Mouse (Mus musculus) heart, adult 8-10 months (tissue): Measurements from ENCODE around the gene Sec14l2. TPM values are rescaled to one million over a fixed set of nuclear protein-coding genes. Genes with fewer than 3 reads are reported as not detected.

Source experiments
- DNase-seq: peaks from one replicate; pipeline ENCODE4 v3.0.0; 2022; ENCODE audit warnings: low spot score
- total RNA-seq, 4 experiments: library from RNA; stranded (reverse); gene quantifications; 2 replicates each; pipeline ENCODE4 v1.2.4; 2022

Sec14l2 gene
- under 1 TPM; 0.41 to 0.82 (median 0.60) TPM for total RNA-seq

DNA sequence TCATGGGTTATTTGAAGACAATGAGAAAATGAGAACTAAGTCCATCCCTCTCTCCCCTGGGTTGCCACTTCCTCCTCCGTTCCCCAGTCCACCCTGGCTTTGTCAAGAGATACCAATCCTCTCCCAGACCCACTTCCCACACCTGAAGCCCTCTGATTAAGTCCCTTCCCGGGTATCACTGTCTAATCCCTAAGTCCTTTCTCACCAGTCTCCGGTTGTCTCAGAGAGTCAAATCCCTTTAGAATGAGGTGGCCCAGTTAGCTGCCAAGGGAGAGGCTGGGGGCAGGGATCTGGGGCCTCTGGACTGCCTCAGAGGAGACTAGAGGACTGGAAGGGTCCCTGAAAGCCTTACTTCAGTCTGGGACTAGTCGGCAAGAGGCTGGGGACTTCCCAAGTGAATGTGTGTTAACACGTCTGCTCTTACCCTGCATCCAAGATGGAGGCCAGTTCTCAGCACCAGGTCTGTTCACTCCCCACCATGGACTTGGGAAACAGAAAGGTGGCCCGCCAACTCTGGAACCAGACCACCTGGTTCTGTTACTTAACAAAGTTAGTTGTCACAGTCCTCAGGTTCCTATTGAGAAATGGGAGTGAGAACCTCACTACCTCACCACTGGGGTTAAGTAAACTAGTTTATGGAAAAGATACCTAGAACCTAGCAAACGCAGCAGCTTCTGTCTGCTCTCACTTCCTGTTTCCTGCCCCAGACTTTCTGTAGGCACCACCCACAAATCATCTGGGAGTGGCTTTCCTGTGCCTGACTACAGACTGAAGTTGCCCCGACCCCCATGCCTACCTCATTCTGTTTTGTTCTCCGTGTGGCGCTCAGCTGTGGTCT lies at the start of gene Sec14l2:
Sec14l2 (minus strand) TSS at position 674 of the 838 bp plus-strand sequence.
- DNase-seq = no peak

DNA sequence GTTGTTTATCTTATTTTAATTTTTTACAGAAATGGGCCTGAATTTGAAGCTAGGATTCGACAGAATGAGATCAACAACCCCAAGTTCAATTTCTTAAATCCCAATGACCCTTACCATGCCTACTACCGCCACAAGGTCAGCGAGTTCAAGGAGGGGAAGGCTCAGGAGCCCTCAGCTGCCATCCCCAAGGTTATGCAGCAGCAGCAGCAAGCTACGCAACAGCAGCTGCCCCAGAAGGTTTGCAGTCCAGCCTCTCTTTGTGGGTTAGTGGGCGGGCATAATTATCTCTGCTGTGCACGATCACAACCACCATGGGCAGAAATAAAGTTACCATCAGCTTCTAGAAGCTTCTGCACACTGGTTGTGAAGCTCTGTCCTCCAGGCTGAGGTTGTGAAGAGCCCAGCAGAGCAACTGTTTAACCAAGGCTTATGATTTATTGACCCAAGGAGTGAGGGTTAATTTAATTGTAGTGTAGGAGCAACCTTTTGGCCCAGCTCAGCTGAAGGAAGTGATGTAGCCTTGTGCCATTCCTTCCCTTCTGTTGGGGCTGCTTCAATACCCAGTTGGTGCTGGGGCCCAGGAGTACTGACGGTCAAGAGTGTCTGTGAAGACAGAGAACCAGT lies 43.4 kb upstream of the Sec14l2 start:
- no peak for DNase-seq

DNA sequence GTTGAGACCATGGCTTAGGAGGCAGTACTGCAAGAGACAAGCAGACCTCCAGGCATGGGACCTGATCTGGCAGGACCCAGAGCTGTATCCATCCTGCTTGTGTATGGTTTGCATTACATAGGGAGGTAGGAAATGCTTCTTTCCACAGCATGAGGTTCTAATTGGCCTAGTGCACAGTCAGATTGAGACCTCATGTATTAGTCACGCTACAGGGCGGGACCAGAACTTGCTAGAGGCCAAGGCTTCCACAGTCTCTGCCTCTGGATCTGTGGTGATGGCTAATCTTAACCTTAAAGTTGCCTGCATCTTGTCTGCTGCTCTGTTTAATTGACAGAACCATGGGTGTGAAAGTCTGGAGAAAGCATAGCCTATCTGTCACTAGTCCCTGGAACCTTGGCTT lies 41.5 kb upstream of the Sec14l2 start:
- no peak for DNase-seq

DNA sequence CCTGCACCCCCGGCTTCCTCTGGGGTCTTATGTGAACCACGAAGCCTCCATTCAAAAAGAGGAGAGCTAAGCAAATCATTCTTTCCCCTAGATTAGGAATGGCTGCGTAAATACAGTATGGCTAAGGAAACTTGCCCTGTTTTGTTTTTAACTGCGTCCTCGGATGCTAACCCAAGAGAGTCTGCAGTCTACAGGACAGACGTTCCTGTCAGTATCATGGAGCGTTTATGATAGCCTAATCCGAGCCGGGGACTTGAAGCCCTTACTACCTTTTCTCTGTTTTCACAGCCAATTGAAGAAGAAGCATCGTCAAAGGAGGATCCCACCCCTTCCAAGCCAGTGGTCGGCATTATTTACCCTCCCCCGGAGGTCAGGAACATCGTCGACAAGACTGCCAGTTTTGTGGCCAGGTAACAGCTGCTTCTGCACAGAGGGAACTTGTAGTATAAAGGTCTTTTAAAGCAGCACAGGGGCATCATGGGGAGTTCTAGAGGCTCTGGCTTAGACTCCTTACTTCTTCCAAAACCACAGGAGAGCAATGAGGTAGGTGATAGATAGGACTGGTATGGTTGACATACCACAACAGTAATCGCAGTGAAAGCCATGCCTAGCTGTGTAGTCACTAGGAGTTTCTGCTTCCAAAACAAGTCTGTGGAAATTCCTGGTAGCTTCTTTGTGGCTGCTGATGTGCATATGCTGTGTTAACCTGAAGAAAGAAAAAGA lies 37.7 kb upstream of the Sec14l2 start:
- no peak for DNase-seq

DNA sequence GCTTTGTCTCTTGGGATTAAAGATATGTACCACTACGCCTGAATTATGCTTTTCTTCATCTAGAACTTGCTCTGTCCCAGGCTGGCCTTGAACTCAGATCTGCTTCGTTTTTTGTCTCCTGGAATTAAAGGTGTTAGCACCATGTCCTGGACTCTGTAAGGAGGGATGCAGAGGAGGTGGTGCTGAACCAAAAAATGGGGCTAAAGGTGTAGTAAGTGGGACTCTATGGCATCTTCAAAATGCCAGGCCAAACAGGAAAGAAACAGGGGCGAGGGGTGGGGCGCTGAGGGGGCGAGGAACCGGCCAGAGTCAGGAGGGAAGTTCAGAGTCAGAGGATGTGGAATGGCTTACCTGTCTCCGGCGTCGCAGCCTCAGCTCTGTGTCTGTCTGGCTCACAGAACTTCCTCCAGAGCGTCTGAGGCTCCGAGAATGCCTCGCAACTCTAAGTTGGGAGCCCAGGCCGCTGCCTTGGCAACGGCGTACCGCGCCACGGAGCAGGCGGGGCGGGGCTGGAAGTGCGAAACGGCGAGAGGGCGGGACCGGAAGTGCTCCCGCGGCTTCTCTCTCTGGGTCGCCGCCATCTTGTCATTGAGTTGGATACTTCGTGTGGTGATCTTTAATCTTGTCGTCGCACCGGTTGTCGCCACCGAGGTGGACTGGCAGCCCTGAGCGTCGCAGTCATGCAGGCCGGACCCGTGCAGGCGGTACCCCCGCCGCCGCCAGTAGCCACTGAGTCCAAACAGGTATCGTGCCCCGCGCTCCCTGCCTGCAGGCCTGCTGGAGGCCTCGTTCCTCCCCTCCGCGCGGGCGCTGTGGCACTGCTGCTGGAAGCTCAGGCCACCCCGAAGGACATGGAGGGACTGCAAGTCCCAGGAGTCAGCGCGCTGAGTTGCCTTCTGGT lies 36.8 kb upstream of the Sec14l2 start, which contains the start of the genes Ccdc157 and Sf3a1:
Ccdc157 (minus strand) TSS at position 486 of the 901 bp plus-strand sequence.
Sf3a1 (plus strand) TSS at position 543 of the 901 bp plus-strand sequence.
- peak; percentile 94 for DNase-seq

DNA sequence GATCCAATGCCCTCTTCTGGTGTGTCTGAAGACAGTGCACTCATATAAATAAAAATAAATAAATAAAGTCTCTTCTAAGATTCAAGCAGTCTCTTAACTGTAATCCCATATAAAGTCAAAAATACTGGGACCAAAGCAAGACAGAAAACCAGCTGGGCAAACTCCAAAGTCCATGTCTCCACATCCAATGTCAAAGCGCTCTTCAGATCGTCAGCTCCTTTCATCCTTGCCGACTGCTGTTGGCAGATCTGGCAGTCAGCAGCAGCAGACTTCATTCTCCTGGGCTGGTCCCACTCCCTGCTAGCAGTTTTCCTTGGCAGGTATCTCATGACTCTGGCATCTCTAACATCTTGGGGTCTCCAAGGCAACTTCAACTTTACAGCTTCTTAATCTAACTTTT lies 35.5 kb upstream of the Sec14l2 start:
- no peak for DNase-seq

DNA sequence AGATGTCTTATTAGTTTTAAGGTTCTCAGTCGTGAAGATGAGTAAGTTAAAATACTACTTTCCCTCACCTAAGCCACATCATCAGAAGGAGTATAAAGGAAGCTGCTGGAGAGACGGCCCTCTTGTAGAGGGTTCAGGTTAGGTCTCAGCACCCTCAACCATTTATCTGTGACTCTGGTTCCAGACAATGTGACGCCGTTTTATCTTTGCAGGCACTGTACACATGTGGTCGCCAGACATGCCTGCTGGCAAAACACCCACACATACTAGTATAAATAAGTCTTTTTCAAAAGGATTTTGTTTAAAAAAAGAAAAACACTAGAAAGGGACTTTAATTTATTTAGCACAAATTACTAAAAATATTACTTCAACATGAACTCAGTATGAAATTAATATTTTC lies 32.4 kb upstream of the Sec14l2 start:
- DNase-seq = no peak

DNA sequence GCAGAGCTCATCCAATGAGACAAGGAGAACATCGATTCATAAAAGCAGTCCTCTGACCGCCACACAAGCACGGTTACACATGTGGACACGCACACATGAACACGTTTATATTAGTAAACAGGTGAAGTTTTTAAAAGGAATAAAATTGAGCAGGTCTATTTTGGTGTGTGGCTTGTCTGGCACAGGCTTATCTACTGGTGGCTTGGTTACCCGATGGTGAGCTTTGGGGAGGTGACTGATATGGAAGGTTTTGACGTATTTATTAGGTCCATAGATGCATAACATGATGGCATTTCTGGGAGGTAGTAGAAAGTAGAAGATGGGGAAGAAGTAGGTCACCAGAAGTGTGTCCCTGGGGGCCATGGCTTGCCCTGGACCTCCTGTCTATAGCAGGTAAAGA lies 30.5 kb upstream of the Sec14l2 start:
- DNase-seq = no peak

DNA sequence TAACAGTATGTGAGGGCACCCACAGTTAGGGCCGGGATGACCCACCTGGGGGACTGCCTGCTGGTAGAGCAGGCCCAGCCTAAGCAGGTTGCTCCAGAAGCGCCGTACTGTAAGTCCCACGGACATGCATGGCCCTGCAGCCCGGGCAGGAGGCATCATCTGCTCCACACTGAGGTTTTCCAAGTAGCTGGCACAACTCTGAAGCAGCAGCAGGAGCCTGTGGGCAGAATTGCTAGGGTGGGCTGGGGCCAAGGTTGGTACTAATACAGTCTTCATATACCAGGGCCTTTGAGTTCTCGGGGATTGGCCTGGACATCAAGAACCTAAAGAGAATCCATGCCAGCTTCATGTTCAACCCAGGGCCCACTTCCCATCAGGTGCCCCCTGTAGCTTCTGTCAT lies 26.7 kb upstream of the Sec14l2 start:
- no peak for DNase-seq

DNA sequence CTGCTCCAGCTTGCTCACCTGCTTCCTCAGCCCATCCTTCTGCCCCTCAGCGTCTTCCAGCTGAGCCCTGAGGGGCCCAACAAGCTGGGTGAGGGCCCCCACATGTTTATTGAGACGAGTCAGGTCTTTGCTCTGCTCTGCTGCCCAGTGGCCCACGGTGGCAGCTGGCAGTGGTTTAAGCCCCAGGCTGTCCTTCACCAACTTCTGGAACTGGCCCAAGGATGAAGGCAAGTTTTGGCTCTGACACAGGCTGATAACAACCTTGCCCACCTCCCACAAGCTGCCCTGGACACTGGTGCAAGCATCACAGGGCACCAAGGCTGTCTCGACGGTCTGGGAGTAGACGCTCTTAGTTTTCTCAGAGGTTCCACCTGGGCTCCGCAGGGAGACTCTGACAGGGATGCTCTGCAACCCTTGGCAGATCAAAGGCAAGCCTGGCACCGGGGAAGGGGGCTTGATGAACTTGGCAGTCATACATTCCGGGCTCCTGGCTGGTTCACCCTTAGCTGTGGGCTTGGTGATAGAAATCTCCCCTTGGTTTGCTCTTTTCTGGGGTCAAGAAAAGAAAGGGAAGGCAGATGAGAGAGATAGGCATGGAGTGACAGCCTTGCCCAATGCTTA lies 25.4 kb upstream of the Sec14l2 start:
- no peak for DNase-seq

DNA sequence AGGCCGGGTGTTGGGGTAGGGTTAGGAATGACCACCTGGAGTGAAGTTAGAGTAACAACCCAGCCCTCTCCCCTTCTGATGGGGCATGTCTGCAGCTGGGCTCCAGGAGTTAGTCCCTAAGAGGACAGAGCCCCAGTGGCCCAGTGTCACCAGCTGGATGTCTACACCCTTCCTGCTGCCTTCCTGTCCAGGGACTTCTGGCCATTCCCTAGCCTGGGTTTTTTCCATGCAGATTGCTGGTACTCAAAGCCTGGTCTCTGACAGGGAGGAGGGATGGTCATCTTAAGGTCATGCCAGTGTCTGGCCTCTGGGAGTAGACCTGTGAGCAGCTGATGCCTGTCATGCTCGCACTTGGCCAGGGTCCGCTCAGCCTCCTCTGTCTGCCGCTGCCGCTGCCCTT lies 24.9 kb upstream of the Sec14l2 start:
- peak; percentile 40 for DNase-seq

DNA sequence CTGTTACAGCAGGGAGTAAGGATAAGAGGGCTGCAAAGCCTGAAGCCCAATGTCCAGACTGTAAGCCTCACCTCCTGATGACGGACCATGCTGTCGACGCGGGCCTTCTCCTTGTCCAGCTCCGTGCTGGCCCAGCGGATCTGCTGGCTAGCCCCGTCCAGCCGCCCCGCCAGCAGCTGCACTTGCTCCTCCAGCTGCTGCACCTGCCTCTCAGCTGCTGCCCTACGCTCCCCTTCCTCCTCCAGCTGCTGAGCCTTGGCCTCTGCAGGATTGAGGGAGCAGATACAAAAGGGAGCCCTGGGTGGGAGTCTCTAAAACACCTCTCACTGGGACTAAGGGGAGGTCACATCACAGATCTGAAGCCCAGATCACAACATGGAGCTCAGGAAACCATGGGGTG lies 23.9 kb upstream of the Sec14l2 start:
- no peak for DNase-seq

DNA sequence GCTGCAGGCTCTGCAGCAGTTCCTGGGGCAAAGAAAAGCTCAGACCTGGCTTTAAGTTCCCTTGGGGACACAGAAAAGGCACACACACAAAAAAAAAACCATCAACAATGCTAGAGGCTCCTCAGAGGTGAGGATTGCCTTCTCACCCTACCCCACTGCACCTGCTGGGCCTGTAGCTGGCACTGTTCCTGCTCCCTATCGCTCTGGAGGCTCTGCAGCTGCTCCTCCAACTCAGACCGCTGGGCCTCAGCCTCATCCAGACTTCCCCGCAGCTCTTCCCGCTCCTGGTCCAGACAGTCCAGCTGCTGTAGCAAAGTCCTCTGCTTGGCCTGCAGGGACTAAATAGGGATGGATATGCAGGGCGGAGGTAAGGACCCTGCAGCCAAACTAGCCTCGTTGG lies 23.2 kb upstream of the Sec14l2 start:
- DNase-seq = no peak

DNA sequence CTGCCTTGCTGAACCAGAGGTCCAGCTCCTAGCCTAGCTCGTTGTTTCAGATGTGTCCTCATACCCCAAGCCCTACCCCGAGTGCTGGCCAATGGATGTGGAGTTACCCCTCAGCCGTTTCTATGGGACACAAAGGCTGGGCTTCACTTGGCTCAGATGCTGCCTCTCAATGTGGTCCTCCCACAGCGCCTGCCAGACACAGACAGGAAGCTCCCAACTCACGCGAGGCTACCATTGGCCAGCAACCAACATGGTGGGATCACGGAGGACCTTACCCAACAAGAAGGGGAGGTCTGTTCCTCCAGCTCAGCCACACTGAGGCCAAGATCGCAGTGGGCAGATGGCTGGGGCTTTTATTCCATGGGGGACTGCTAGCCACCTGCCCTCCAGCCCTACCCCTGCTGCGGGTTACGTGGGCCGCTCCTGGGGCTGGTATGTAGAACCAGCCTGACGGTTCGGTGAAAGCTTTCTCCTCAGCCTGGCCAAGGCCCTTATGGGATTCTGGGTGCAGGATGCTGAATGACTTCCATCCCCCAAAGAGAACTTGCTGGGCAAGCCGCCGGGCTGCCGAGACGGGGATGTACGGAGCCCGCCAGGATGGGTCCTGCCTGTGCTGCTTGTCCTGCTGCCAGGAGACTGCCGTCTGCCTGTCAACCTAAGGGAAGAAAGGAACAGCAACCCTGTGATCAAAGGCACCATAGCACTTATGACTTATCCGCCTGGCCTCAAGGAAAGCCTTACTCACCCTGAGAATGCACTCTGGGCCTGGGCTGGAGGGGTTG lies 20.3 kb upstream of the Sec14l2 start:
- DNase-seq = no peak

DNA sequence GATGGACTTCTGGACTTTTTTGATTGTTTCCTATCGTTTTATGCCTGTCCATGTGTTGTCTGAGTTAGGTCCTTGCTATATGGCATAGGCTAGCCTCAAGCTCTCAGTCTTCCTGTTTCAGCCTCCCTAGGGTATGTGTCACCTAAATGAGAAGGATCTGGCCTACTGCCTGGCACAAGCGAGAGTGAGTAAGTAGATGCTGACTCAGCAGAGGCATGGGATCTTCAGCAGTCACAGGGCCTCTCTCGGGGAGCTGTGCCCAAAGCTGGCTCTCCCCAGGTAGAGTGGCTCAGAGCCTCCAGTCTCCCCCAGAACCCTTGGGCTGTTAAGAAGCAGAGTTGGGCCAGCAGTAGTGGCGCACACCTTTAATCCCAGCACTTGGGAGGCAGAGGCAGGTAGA lies 19.1 kb upstream of the Sec14l2 start:
- DNase-seq = no peak

DNA sequence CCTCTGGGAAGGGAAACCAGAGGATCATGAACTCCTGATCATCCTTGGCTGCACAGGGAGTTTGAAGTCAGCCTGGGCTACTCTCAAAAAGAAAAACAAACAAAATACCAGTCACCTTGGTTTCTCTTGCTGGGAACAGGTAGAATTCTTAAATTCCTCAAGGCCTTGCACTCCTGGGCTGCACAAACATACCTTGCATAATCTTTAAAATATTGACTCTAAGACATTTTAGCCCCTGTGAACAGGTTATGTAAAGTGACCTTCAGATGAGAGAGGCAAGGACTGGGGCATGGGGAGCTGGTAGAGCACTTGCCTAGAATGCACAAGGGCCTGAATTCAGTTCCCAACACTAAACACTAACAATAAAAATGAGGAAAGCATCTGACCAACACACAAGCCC lies 18.3 kb upstream of the Sec14l2 start:
- no peak for DNase-seq

DNA sequence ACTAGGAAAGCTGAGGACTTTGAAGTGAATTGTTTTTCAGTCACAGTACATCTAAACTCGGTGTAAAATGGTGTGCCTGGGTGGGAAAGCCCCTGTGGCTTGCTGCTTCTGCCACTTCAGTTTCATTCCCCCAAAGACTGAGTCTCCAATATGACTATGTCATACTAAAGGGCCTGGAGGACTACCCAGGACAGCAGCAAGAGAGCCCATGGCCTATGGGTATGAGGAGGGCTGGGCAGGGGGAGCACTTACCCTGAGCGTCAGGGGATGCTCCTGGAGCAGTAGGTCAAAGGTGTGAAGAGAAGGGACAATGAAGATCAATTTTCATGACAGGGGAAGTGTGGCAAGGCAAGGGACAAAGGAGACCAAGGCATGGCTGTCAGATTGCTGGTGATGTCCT lies 15.7 kb upstream of the Sec14l2 start:
- no peak for DNase-seq

DNA sequence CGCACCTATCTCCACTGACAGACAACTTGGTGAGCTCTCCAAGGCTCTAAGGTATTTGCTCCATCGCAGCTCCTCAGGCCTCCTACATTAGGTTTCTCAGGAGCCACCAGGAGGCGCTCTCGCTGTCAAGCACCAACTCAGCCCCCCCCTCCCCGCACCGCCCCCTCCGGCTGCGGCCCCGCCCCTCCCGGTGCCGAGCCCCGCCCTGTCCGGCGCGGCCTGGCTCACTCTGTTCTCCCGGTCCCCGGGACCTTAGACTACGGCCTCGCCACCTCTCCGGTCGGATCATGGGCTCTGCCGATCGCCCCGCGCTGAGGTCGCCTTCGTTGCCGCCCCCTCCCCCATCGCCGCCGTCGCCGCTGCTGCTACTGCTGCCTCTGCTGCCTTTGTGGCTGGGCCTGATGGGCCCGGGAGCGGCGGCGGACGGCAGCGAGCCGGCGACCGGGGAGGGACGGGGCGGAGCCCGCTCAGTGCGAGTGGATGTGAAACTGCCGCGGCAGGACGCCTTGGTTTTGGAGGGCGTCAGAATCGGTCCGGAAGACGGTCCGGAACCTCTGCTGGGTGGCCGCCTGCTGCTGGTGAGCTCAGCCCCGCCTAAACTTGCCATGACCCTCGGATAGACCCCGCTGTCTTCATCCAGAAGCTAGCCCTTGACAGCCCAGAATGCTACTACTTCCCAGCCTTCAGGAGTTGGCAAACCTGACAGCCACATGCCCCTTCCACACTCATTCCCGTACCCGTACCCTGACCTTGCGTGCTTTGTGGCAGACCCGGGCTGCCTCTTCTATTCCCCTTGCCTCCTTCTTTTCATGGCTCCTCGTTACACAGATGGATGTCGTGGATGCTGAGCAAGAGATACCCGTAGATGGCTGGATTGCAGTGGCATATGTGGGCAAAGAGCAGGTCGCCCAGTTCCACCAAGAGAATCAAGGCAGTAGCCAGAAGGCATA lies 12.0 kb upstream of the Sec14l2 start, which contains the start of gene Rnf215:
Rnf215 (plus strand) TSS at position 217 of the 950 bp plus-strand sequence.
- peak; percentile 84 for DNase-seq

DNA sequence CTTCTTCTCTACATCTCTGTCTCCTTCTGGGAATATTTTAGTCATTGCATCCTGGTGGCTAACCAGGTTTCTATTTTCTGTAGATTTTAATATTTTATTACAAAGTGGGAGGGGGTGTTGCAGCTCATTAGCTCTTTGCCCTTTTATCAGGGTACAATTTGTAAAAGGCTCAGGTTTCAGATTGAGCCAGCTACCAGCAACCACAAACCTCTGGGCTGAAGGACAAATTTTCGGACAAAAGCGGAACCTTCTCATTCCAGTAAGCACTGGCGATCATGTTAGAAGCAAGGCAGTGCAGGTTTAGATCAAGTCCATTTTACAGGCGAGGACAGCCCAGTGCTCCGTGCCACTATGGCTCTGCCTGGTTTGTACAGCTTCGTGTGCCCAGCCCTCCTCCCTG lies 11.2 kb upstream of the Sec14l2 start:
- DNase-seq = no peak
